Mouse (Mus musculus) hindbrain, postnatal 0 days (tissue): ENCODE data around the gene Slc46a2. TPM values are rescaled to one million over a fixed set of nuclear protein-coding genes. Genes with fewer than 3 reads are reported as not detected.

Experiments used
- ATAC-seq: fragments of 200-750 bp; cut with Nextera tagmentation; 2 replicates; pipeline ENCODE4 v1.8.0; 2017; ENCODE audit warnings: mild to moderate bottlenecking, moderate TSS enrichment, moderate library complexity
- DNase-seq: peaks from one replicate; pipeline ENCODE4 v3.0.0-alpha.2; 2015; ENCODE audit warnings: low spot score
- H3K27ac ChIP-seq: fragments of 300-500 bp; sonication (generic); 2 replicates; pipeline ENCODE4 v1.5.1; 2014; ENCODE audit warnings: mild to moderate bottlenecking
- H3K27me3 ChIP-seq: fragments of 300-500 bp; sonication (generic); 2 replicates; pipeline ENCODE4 v1.6.1; 2014; ENCODE audit warnings: low read length, mixed read lengths; ENCODE audit not compliant: insufficient read depth
- H3K36me3 ChIP-seq: fragments of 300-500 bp; sonication (generic); 2 replicates; pipeline ENCODE4 v1.6.1; 2014; ENCODE audit warnings: low read length, mixed read lengths; ENCODE audit not compliant: insufficient read depth
- H3K4me1 ChIP-seq: fragments of 300-500 bp; sonication (generic); 2 replicates; pipeline ENCODE4 v1.6.1; 2014; ENCODE audit warnings: antibody characterized with exemption, low read length, mixed read lengths; ENCODE audit not compliant: insufficient read depth
- H3K4me2 ChIP-seq: fragments of 300-500 bp; sonication (generic); 2 replicates; pipeline ENCODE4 v1.6.1; 2014; ENCODE audit warnings: low read depth, mild to moderate bottlenecking, low read length, moderate library complexity, mixed read lengths
- H3K4me3 ChIP-seq: fragments of 300-500 bp; sonication (generic); 2 replicates; pipeline ENCODE4 v1.5.1; 2014; ENCODE audit warnings: low read length
- H3K9ac ChIP-seq: fragments of 300-500 bp; sonication (generic); replicated peaks from 2 replicates; pipeline ENCODE4 v1.6.1; 2014; ENCODE audit warnings: mild to moderate bottlenecking, low read length, moderate library complexity, mixed read lengths
- H3K9me3 ChIP-seq: fragments of 300-500 bp; sonication (generic); 2 replicates; pipeline ENCODE4 v1.6.1; 2016; ENCODE audit warnings: low read length, mixed read lengths
- CTCF ChIP-seq: IDR thresholded peaks from 2 replicates; pipeline ENCODE4 v1.5.1; 2016; ENCODE audit warnings: antibody characterized with exemption, control low read depth, low read depth
- WGBS: fragments of 180-500 bp; shearing (Covaris S2); extraction: QIAGEN DNeasy Blood & Tissue Kit; methylation state at CpG from one replicate; pipeline ENCODE4 v1.1.7; 2014; 5-methylcytosine and 5-hydroxymethylcytosine counted together
- polyA plus RNA-seq: library from polyadenylated mRNA; unstranded; fragments of >200 nt; fragmentation: Nextera tagmentation; extraction: Ambion mirVana; gene quantifications from 2 replicates; pipeline ENCODE4 v1.2.1, GENCODE M21; 2015
- total RNA-seq: library from RNA; depleted of rRNA; stranded (reverse); fragments of >200 nt; gene quantifications from 2 replicates; pipeline ENCODE4 v1.2.3, GENCODE M21; 2014

The Slc46a2 gene
- total and polyA plus RNA-seq, 2 experiments from 2014 or later, result 0.05 TPM; not detected in 1

DNA sequence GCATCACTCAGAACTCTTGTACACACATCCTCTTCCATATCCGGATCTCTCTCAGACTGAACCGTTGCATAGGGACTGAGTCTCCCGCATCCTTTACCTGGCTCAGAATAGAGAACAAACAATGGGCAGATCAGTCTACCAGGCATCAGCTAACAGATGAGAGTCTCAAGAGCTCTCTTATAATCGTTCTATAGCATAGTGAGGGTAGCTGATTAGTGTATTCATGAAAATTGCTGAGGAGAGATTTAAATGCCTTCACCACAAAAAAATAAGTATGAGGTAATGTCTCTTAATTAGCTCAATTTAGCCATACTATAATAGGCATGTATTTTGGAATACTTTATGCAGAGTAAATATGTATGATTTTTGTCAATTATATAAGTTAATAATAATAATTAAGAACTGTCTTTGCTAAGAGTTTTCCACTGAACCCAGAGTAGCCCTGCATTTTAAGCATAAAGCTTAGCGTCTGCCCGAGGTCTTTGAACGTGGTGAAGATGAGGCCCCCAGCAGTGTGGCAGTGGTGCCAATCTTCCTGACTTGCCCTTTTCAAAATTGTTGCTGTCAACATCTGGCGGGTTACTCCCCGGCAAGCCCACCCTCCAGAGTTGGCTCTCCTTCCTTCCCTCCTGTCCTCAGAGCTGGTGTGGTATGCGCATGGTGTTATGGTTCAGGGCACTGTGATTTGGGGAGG lies 23.0 kb downstream of the Slc46a2 start:
- WGBS, result 84% methylated on average over 10 of the region's 10 CpGs

GRCm38 (mm10) chr4:59890086-59890600 lies 24.7 kb downstream of the Slc46a2 start:
- peak; percentile 18 for ATAC-seq
- peak; percentile 15 for DNase-seq

More for the DNA sequence above, 23.0 kb downstream of the Slc46a2 start:
- Histone ChIP-seq H3K4me1 (0 out of 2 replicates have a peak, but pooled peaks cover 3% of the 10 kb centered on the region), H3K27me3 (no peaks in the 10 kb centered on the region), H3K36me3 (peaks cover 33% of the 10 kb centered on the region; the same call in 1 of the 2 replicates), H3K4me3 (no peak overlapping the region), H3K27ac (no peak overlapping the region), H3K9ac (no peak overlapping the region), H3K4me2 (no peak overlapping the region), H3K9me3 (no peaks in the 10 kb centered on the region)
- no peak for ATAC-seq
- no peak for DNase-seq
- TF ChIP-seq CTCF, result no peak

GRCm38 (mm10) chr4:59888014-59888413 lies 26.8 kb downstream of the Slc46a2 start:
- H3K9ac ChIP-seq, result no peak overlapping the region
- no peak overlapping the region for H3K27ac ChIP-seq
- 76% methylated on average over 5 of the region's 5 CpGs for WGBS
- no peak for TF ChIP-seq CTCF
- no peak for DNase-seq
- H3K4me2 ChIP-seq, result no peak overlapping the region
- H3K27me3 ChIP-seq, result no peaks in the 10 kb centered on the region
- no peak overlapping the region for H3K4me3 ChIP-seq
- no peaks in the 10 kb centered on the region for H3K9me3 ChIP-seq
- H3K36me3 ChIP-seq, result 0 out of 2 replicates have a peak, but pooled peaks cover 5% of the 10 kb centered on the region
- H3K4me1 ChIP-seq, result 0 out of 2 replicates have a peak, but pooled peaks cover 3% of the 10 kb centered on the region
- ATAC-seq, result no peak

More at GRCm38 (mm10) chr4:59890086-59890600, 24.7 kb downstream of the Slc46a2 start:
- 0 out of 2 replicates have a peak, but pooled peaks cover 3% of the 10 kb centered on the region for H3K4me1 ChIP-seq
- peaks cover 22% of the 10 kb centered on the region; the same call in 1 of the 2 replicates for H3K36me3 ChIP-seq
- no peaks in the 10 kb centered on the region for H3K9me3 ChIP-seq
- 75% methylated on average over 6 of the region's 6 CpGs for WGBS
- H3K9ac ChIP-seq, result no peak overlapping the region
- H3K27me3 ChIP-seq, result no peaks in the 10 kb centered on the region
- H3K4me2 ChIP-seq, result no peak overlapping the region
- H3K4me3 ChIP-seq, result no peak overlapping the region
- no peak overlapping the region for H3K27ac ChIP-seq
- no peak for TF ChIP-seq CTCF

DNA sequence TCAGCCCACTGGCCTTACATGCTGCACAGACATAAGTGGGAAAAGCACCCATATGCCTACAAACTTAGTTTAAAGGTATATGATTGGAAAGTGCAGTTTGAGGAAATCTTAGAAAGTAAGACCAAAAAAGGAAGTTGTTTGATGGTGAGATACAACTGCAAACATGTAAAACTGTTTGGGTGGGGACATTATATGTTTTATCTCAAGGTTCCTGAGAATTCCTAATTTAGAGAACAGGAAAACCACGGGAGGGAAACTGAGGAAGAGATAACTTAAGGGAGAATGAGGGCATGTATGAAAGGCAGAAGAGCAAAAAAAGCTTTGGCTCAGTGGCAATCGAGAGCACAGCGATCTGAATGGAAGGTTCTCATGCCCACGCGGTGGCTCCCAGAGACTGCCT lies 27.8 kb downstream of the Slc46a2 start:
- no peaks in the 10 kb centered on the region for H3K9me3 ChIP-seq
- H3K36me3 ChIP-seq, result 0 out of 2 replicates have a peak, but pooled peaks cover 5% of the 10 kb centered on the region
- no peaks in the 10 kb centered on the region for H3K27me3 ChIP-seq
- 0 out of 2 replicates have a peak, but pooled peaks cover 3% of the 10 kb centered on the region for H3K4me1 ChIP-seq
- no peak overlapping the region for H3K4me2 ChIP-seq
- 83% methylated on average over 5 of the region's 5 CpGs for WGBS
- DNase-seq, result no peak
- H3K4me3 ChIP-seq, result no peak overlapping the region
- H3K27ac ChIP-seq, result no peak overlapping the region
- no peak for ATAC-seq
- no peak for TF ChIP-seq CTCF
- H3K9ac ChIP-seq, result no peak overlapping the region

DNA sequence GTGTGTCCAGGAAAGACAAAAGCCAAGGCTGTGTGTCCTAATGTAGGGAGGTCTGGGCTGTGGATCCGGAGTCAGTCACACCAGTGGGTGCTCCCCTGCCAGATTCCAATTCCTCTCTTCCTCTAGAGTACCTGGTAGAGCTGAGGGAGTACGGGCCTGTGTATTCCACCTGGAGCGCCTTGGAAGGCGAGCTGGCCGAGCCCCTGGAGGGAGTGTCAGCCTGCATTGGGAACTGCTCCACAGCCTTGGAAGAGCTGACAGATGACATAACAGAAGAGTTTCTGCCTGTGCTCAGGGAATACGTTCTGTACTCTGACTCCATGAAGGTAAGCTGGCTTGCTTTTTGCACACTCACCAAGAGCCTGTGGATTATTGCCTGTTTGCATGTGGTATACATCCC lies 28.6 kb downstream of the Slc46a2 start:
- Histone ChIP-seq H3K4me1 (0 out of 2 replicates have a peak, but pooled peaks cover 3% of the 10 kb centered on the region), H3K4me2 (no peak overlapping the region), H3K27ac (no peak overlapping the region), H3K9me3 (no peaks in the 10 kb centered on the region), H3K27me3 (no peaks in the 10 kb centered on the region), H3K4me3 (no peak overlapping the region), H3K36me3 (0 out of 2 replicates have a peak, but pooled peaks cover 5% of the 10 kb centered on the region), H3K9ac (no peak overlapping the region)
- WGBS, result 93% methylated on average over 6 of the region's 6 CpGs
- ATAC-seq (no peak), DNase-seq (no peak)
- TF ChIP-seq CTCF, result no peak

DNA sequence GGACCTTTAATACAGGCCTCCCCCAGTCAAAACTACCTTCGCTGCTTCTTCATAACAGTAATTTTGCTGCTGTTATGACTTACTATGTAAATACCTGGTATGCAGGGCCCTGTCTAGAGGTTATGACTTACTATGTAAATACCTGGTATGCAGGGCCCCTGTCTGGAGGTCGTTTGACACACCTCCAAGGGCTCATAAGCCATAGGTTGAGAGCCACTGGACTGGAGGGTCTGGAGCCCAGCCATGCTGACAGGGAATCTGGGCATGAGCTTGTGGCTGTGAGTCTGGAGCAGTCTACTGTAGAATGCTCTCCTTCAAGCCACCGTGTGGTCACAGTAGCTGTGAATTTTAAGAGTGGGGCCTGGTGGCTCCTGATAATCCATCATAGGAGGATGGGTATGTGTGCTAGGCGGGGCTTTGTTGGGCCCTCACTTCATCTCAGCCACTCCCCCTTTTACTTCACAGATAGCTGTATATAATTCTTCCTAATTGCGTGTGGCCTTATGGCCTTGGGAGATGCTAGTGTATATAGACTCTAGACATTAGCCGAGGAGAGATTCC lies 30.6 kb downstream of the Slc46a2 start:
- TF ChIP-seq CTCF, result no peak
- Histone ChIP-seq H3K36me3 (peaks cover 16% of the 10 kb centered on the region; the same call in 1 of the 2 replicates), H3K9me3 (no peaks in the 10 kb centered on the region), H3K4me1 (no peaks in the 10 kb centered on the region), H3K4me3 (no peak overlapping the region), H3K9ac (no peak overlapping the region), H3K4me2 (no peak overlapping the region), H3K27ac (no peak overlapping the region), H3K27me3 (no peaks in the 10 kb centered on the region)
- DNase-seq, result no peak
- WGBS, result 85% methylated on average over 6 of the region's 6 CpGs
- ATAC-seq, result no peak
